Mouse (Mus musculus) stomach, embryonic 16.5 days (tissue): Measurements from ENCODE around the gene Ifrd2. TPM values are rescaled to one million over a fixed set of nuclear protein-coding genes. Genes with fewer than 3 reads are reported as not detected.

Source experiments
- ATAC-seq: fragments of 200-750 bp; cut with Nextera tagmentation; 2 replicates; pipeline ENCODE4 v1.8.0; 2017; ENCODE audit warnings: moderate number of reproducible peaks, moderate TSS enrichment; ENCODE audit not compliant: insufficient read depth, low FRiP score
- H3K27ac ChIP-seq: fragments of 300-500 bp; sonication (generic); 2 replicates; pipeline ENCODE4 v1.5.1; 2014; ENCODE audit warnings: low read length
- H3K27me3 ChIP-seq: fragments of 300-500 bp; sonication (generic); 2 replicates; pipeline ENCODE4 v1.6.1; 2014; ENCODE audit warnings: low read length, control low read depth, mixed read lengths; ENCODE audit not compliant: control insufficient read depth, insufficient read depth
- H3K36me3 ChIP-seq: fragments of 300-500 bp; sonication (generic); 2 replicates; pipeline ENCODE4 v1.6.1; 2014; ENCODE audit warnings: low read length; ENCODE audit not compliant: control insufficient read depth, insufficient read depth
- H3K4me1 ChIP-seq: fragments of 300-500 bp; sonication (generic); 2 replicates; pipeline ENCODE4 v1.6.1; 2014; ENCODE audit warnings: low read length, control low read depth, mixed read lengths; ENCODE audit not compliant: control insufficient read depth, insufficient read depth
- H3K4me2 ChIP-seq: fragments of 300-500 bp; sonication (generic); 2 replicates; pipeline ENCODE4 v1.6.1; 2014; ENCODE audit warnings: low read depth, low read length, mixed read lengths
- H3K4me3 ChIP-seq: fragments of 300-500 bp; sonication (generic); replicated peaks from 2 replicates; pipeline ENCODE4 v1.5.1; 2014; ENCODE audit warnings: mild to moderate bottlenecking, low read length
- H3K9ac ChIP-seq: fragments of 300-500 bp; sonication (generic); 2 replicates; pipeline ENCODE4 v1.6.1; 2014; ENCODE audit warnings: low read length
- H3K9me3 ChIP-seq: fragments of 300-500 bp; sonication (generic); replicated peaks from 2 replicates; pipeline ENCODE4 v1.6.1; 2016; ENCODE audit warnings: low read length, control low read depth; ENCODE audit not compliant: control insufficient read depth
- WGBS: fragments of 180-500 bp; shearing (Covaris S2); extraction: QIAGEN DNeasy Blood & Tissue Kit; methylation state at CpG from one replicate; pipeline ENCODE4 v1.1.7; 2014; 5-methylcytosine and 5-hydroxymethylcytosine counted together
- polyA plus RNA-seq: library from polyadenylated mRNA; unstranded; fragments of >200 nt; fragmentation: Nextera tagmentation; extraction: Ambion mirVana; gene quantifications from 2 replicates; pipeline ENCODE4 v1.2.1, GENCODE M21; 2015

Gene Ifrd2
- polyA plus RNA-seq, 1 experiment from 2014 or later = 62.0 TPM

DNA sequence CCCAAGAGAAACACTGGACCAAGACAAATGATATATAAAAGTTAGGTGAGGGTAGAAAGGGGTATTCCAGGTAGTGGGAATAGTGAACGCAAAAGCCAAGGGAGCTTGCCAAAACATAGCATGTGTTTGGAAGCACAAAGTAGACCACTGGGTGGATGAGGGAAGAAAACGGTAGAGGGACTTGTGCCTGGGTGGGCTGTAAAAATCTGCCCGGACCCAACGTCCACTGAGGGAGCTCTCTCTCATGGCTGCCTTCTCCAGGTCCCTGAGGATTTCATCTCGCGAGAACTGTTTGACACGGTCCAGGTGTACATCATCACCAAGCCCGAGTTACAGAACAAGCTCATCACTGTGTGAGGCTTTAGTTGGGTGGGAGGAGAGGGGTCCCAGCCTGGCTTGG, 44.7 kb upstream of the Ifrd2 start:
- 0 out of 2 replicates have a peak overlapping the region, but pooled peaks have one; percentile 2 for H3K27ac ChIP-seq
- peak overlapping the region; percentile 76 for H3K4me2 ChIP-seq
- H3K36me3 ChIP-seq = peaks cover 23% of the 10 kb centered on the region; the same call in 1 of the 2 replicates
- 21% methylated on average over 8 of the region's 8 CpGs for WGBS
- H3K9me3 ChIP-seq = no peaks in the 10 kb centered on the region
- H3K4me3 ChIP-seq = peak overlapping the region; percentile 66
- H3K27me3 ChIP-seq = no peaks in the 10 kb centered on the region
- peaks cover 26% of the 10 kb centered on the region for H3K4me1 ChIP-seq
- 0 out of 2 replicates have a peak, but pooled peaks have one; percentile 9 for ATAC-seq
- peak overlapping the region; percentile 74 for H3K9ac ChIP-seq

DNA sequence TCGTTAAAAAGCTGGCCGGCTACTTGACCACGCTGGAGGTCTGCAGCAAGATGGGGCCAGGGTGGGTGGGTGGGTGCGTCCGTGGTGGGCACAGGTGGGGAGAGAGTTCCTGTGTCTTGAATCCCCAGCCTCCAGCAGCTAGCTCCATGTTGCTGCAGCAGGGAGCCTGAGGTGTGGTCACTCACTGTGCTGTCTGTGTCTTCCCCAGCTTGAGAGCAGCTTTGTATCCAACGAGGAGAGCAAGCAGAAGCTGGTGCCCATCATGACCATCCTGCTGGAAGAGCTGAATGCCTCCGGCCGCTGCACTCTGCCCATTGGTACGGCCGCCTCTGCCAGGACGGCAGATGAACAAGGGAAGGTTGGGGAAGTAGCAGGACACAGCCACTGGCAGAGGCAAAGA, 44.1 kb upstream of the Ifrd2 start:
- no peak overlapping the region; the same call in 1 of the 2 replicates for H3K4me3 ChIP-seq
- H3K36me3 ChIP-seq = 0 out of 2 replicates have a peak, but pooled peaks cover 18% of the 10 kb centered on the region
- H3K27ac ChIP-seq = no peak overlapping the region
- no peaks in the 10 kb centered on the region for H3K9me3 ChIP-seq
- peak overlapping the region; percentile 76 for H3K4me2 ChIP-seq
- ATAC-seq = no peak
- WGBS = 79% methylated on average over 11 of the region's 11 CpGs
- peaks cover 26% of the 10 kb centered on the region for H3K4me1 ChIP-seq
- H3K9ac ChIP-seq = peak overlapping the region; percentile 74; the same call in 1 of the 2 replicates
- no peaks in the 10 kb centered on the region for H3K27me3 ChIP-seq

DNA sequence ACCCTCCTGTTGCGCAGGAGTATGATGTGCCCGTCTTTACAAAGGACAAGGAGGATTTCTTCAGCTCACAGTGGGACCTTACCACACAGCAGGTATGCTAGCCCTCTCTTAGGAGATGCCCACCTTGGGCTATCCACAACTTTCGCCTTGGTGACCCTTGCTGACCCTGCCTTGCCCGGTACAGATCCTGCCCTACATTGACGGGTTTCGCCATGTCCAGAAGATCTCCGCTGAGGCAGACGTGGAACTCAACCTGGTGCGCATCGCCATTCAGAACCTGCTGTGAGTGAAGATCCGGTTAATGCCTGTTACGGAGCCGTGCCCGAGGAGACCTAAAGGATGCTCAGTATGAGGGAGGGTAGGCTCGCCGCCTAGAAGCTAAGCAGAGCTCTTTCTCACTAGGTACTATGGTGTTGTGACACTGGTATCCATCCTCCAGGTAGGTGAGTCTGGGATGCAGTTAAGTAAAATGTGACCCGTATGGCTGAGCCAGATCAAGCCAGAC, 43.2 kb upstream of the Ifrd2 start:
- no peak overlapping the region for H3K27ac ChIP-seq
- H3K36me3 ChIP-seq = 0 out of 2 replicates have a peak, but pooled peaks cover 11% of the 10 kb centered on the region
- H3K9me3 ChIP-seq = no peaks in the 10 kb centered on the region
- no peak overlapping the region for H3K9ac ChIP-seq
- WGBS = 94% methylated on average over 17 of the region's 17 CpGs
- H3K4me3 ChIP-seq = no peak overlapping the region
- no peak for ATAC-seq
- H3K27me3 ChIP-seq = no peaks in the 10 kb centered on the region
- no peak overlapping the region for H3K4me2 ChIP-seq
- peaks cover 26% of the 10 kb centered on the region for H3K4me1 ChIP-seq

DNA sequence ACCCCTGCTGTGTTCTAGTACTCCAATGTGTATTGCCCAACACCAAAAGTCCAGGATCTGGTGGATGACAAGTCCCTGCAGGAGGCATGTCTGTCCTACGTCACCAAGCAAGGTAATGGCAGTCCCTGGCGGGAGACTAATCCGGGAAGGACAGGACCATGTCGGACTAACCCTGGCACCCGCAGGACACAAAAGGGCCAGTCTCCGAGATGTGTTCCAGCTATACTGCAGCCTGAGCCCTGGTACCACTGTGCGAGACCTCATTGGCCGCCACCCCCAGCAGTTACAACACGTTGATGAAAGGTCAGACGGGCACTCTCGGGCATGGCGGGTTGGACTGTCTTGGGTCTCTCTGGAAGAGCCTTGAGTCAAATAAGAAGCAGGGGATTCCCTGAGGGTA, 42.7 kb upstream of the Ifrd2 start:
- Histone ChIP-seq H3K9ac (no peak overlapping the region), H3K4me2 (no peak overlapping the region), H3K27ac (no peak overlapping the region), H3K4me3 (no peak overlapping the region), H3K4me1 (peaks cover 26% of the 10 kb centered on the region), H3K27me3 (no peaks in the 10 kb centered on the region), H3K9me3 (no peaks in the 10 kb centered on the region), H3K36me3 (0 out of 2 replicates have a peak, but pooled peaks cover 11% of the 10 kb centered on the region)
- no peak for ATAC-seq
- 90% methylated on average over 12 of the region's 12 CpGs for whole genome bisulfite sequencing

DNA sequence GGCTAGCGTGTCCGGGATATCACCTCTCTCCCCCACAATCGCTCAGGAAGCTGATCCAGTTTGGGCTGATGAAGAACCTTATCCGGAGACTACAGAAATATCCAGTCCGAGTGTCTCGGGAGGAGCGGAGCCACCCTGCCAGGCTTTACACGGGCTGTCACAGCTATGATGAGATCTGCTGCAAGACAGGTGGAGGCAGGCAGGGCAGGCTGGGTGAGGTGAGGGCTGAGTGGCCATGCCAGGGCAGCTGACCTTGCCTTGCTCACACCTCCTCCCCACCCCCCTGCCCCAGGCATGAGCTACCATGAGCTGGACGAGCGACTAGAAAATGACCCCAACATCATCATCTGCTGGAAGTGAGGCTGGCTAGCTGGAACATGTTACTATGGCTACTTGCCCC, 42.2 kb upstream of the Ifrd2 start:
- H3K4me3 ChIP-seq = no peak overlapping the region
- WGBS = 88% methylated on average over 10 of the region's 10 CpGs
- 0 out of 2 replicates have a peak, but pooled peaks cover 11% of the 10 kb centered on the region for H3K36me3 ChIP-seq
- H3K27me3 ChIP-seq = no peaks in the 10 kb centered on the region
- no peaks in the 10 kb centered on the region for H3K9me3 ChIP-seq
- H3K4me1 ChIP-seq = peaks cover 26% of the 10 kb centered on the region
- no peak overlapping the region for H3K27ac ChIP-seq
- ATAC-seq = no peak
- no peak overlapping the region for H3K4me2 ChIP-seq
- no peak overlapping the region for H3K9ac ChIP-seq

DNA sequence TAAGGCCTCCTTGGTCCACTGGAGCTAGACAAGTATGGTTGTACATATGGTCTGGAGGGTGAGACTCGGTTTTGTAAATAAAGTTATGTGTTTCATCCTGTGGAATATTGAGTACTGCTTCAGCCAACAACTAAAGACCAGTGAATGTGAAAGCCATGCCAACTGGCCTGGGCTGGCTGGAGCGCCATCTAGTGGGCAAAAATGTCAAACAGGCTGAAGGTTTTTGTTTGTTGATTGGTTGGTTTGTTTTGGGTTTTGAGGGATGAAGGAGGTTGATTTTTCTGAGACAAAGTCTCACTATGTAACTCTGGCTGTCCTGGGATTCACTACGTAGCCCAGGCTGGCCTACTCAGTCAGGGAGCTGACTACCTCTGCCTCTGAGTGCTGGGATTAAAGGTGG, 41.8 kb upstream of the Ifrd2 start:
- no peak overlapping the region for H3K4me3 ChIP-seq
- H3K9ac ChIP-seq = no peak overlapping the region
- H3K4me2 ChIP-seq = no peak overlapping the region
- no peaks in the 10 kb centered on the region for H3K9me3 ChIP-seq
- H3K4me1 ChIP-seq = peaks cover 26% of the 10 kb centered on the region
- ATAC-seq = no peak
- no peaks in the 10 kb centered on the region for H3K27me3 ChIP-seq
- H3K36me3 ChIP-seq = 0 out of 2 replicates have a peak, but pooled peaks cover 11% of the 10 kb centered on the region
- H3K27ac ChIP-seq = no peak overlapping the region
- 9% methylated on average over 3 of the region's 3 CpGs for WGBS

DNA sequence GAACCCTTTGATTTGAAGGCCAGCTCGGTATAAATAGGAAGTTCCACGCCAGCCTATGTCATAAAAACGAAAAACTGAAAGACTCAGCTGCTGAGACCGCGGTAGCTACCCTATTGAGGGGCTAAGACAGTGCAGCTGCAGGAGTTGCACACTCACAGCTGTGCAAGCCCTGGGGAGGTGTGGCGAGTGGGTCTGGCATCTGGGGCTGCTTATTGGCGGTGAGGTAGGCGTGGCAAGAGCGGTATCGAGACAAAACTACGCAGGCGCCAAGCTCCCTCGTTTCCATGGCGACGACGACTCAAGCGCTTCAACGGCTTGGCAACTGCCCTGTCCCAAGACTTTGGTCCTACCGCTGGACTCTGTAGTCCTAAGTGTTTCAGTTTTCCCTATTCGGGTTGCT, 40.4 kb upstream of the Ifrd2 start, which contains the start of gene Zmynd10:
Zmynd10 (plus strand) TSS at position 273 of the 400 bp plus-strand sequence.
- Histone ChIP-seq H3K4me3 (peak within 1 kb of the TSS; percentile 16), H3K4me2 (peak within 1 kb of the TSS; percentile 42), H3K27me3 (no peaks in the 10 kb centered on the region), H3K27ac (0 out of 2 replicates have a peak within 1 kb of the TSS, but pooled peaks have one; percentile 23), H3K4me1 (peaks cover 31% of the 10 kb centered on the region), H3K9me3 (no peaks in the 10 kb centered on the region), H3K9ac (peak within 1 kb of the TSS; percentile 44), H3K36me3 (0 out of 2 replicates have a peak, but pooled peaks cover 11% of the 10 kb centered on the region)
- ATAC-seq = peak; percentile 30; the same call in 1 of the 2 replicates
- WGBS = 2% methylated on average over 20 of the region's 20 CpGs

DNA sequence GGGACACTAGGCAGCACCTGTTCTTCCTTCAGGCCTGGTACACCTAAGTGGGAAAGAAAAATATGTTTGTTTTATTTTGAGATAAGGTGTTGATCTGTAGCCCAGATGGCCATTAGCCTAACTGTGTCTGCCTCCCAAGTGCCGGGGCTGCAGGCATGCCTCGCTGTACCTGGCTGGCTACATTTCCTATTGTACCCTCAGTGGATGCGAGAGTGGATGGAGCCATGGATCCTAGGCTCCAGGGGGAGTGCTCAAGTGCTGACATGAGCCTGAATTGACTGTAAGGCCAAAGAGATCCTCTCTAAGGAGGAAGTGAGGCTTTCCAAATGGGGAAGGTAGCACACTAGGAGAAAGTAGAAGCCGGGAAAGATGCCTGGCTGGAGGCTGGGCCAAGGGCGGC, 39.5 kb upstream of the Ifrd2 start:
- Histone ChIP-seq H3K36me3 (0 out of 2 replicates have a peak, but pooled peaks cover 11% of the 10 kb centered on the region), H3K4me3 (no peak overlapping the region), H3K9ac (no peak overlapping the region), H3K4me1 (peaks cover 36% of the 10 kb centered on the region), H3K9me3 (no peaks in the 10 kb centered on the region), H3K4me2 (no peak overlapping the region), H3K27me3 (no peaks in the 10 kb centered on the region), H3K27ac (no peak overlapping the region)
- WGBS = 77% methylated on average over 5 of the region's 5 CpGs
- ATAC-seq = no peak

DNA sequence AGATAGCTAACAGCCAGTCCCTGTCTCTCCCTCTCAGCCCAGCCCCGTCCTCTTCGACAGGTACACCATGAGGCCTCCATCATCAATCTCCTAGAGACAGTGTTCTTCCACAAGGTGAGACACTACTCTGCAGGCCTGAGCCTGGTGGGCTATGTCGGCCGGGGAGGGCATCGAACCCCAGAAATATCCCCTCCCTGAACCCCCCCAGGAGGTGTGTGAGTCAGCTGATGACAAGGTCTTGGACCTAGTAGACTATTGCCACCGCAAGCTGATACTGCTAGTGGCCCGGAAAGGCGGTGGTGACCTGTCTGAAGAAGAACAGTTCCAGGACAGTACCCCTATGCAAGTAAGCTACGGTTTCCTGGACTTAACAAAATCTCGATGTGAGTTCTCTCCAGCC, 38.6 kb upstream of the Ifrd2 start:
- no peak for ATAC-seq
- Histone ChIP-seq H3K36me3 (0 out of 2 replicates have a peak, but pooled peaks cover 11% of the 10 kb centered on the region), H3K27ac (no peak overlapping the region), H3K9me3 (no peaks in the 10 kb centered on the region), H3K4me2 (no peak overlapping the region), H3K4me3 (no peak overlapping the region), H3K4me1 (peaks cover 41% of the 10 kb centered on the region), H3K9ac (no peak overlapping the region), H3K27me3 (no peaks in the 10 kb centered on the region)
- WGBS = 87% methylated on average over 10 of the region's 10 CpGs
